Mouse (Mus musculus) lung, postnatal 0 days (tissue): Measurements from ENCODE around the gene Rab37.

Experiments
- CTCF ChIP-seq: IDR thresholded peaks from 2 replicates; pipeline ENCODE4 v1.5.1; 2016; ENCODE audit warnings: antibody characterized with exemption, mild to moderate bottlenecking
- EP300 ChIP-seq: IDR thresholded peaks from 2 replicates; pipeline ENCODE4 v1.6.1; 2016; ENCODE audit warnings: antibody characterized with exemption, mild to moderate bottlenecking, control low read depth

GRCm38 (mm10) chr11:115167631-115168249 is 76.5 kb downstream of the Rab37 start:
- TF ChIP-seq CTCF (no peak), EP300 (no peak)
